Mouse (Mus musculus): ENCODE measurements around the gene Mturn. TPM values are rescaled to one million over a fixed set of nuclear protein-coding genes. Genes with fewer than 3 reads are reported as not detected.

The Mturn gene
- polyA plus RNA-seq, 1 experiment = 1.3 TPM

GRCm38 (mm10) chr6:54681746-54682428 lies 463 bp downstream of the Mturn start:
- H3K4me3 ChIP-seq (ENCODE audit: insufficient read depth, low read length) = peak overlapping the region; percentile 86
- TF ChIP-seq CTCF (IDR thresholded peaks at IDR 0.05; ENCODE audit: borderline replicate concordance, insufficient read depth, low read length) (no peak), POLR2A (IDR thresholded peaks at IDR 0.05; ENCODE audit: low read depth, low read length) (peak; percentile 40; the same call in 1 of the 2 replicates)
- H3K27ac ChIP-seq (ENCODE audit: insufficient read depth, low read length) = no peak overlapping the region

GRCm38 (mm10) chr6:54684085-54684484 lies 2.7 kb downstream of the Mturn start:
- Histone ChIP-seq H3K4me3 (ENCODE audit: insufficient read depth, low read length) (no peak overlapping the region), H3K27ac (ENCODE audit: insufficient read depth, low read length) (no peak overlapping the region), H3K4me1 (ENCODE audit: control insufficient read depth, insufficient read depth, low read length) (no peaks in the 10 kb centered on the region)
- TF ChIP-seq POLR2A (IDR thresholded peaks at IDR 0.05; ENCODE audit: low read depth, low read length) = no peak
- TF ChIP-seq CTCF (IDR thresholded peaks at IDR 0.05; ENCODE audit: borderline replicate concordance, insufficient read depth, low read length) = no peak

More at GRCm38 (mm10) chr6:54681746-54682428, 463 bp downstream of the Mturn start:
- no peaks in the 10 kb centered on the region for H3K4me1 ChIP-seq (ENCODE audit: control insufficient read depth, insufficient read depth, low read length)

- Histone ChIP-seq H3K27ac (ENCODE audit: insufficient read depth, low read length) (no peak overlapping the region), H3K4me1 (ENCODE audit: control insufficient read depth, insufficient read depth, low read length) (no peaks in the 10 kb centered on the region), H3K4me3 (ENCODE audit: insufficient read depth, low read length) (no peak overlapping the region)
- TF ChIP-seq CTCF (IDR thresholded peaks at IDR 0.05; ENCODE audit: borderline replicate concordance, insufficient read depth, low read length) (no peak), POLR2A (IDR thresholded peaks at IDR 0.05; ENCODE audit: low read depth, low read length) (no peak)
Measured at GRCm38 (mm10) chr6:54685103-54685502, 3.7 kb downstream of the Mturn start.

GRCm38 (mm10) chr6:54685716-54686395 lies 4.4 kb downstream of the Mturn start:
- Histone ChIP-seq H3K4me3 (ENCODE audit: insufficient read depth, low read length) (no peak overlapping the region), H3K27ac (ENCODE audit: insufficient read depth, low read length) (no peak overlapping the region), H3K4me1 (ENCODE audit: control insufficient read depth, insufficient read depth, low read length) (no peaks in the 10 kb centered on the region)
- TF ChIP-seq CTCF (IDR thresholded peaks at IDR 0.05; ENCODE audit: borderline replicate concordance, insufficient read depth, low read length) = no peak
- TF ChIP-seq POLR2A (IDR thresholded peaks at IDR 0.05; ENCODE audit: low read depth, low read length) = no peak

GRCm38 (mm10) chr6:54686946-54687737 lies 5.7 kb downstream of the Mturn start:
- Histone ChIP-seq H3K4me1 (ENCODE audit: control insufficient read depth, insufficient read depth, low read length) (no peaks in the 10 kb centered on the region), H3K27ac (ENCODE audit: insufficient read depth, low read length) (no peak overlapping the region), H3K4me3 (ENCODE audit: insufficient read depth, low read length) (no peak overlapping the region)
- no peak for TF ChIP-seq POLR2A (IDR thresholded peaks at IDR 0.05; ENCODE audit: low read depth, low read length)

- Histone ChIP-seq H3K4me1 (ENCODE audit: control insufficient read depth, insufficient read depth, low read length) (no peaks in the 10 kb centered on the region), H3K27ac (ENCODE audit: insufficient read depth, low read length) (no peak overlapping the region), H3K4me3 (ENCODE audit: insufficient read depth, low read length) (no peak overlapping the region)
- no peak for TF ChIP-seq POLR2A (IDR thresholded peaks at IDR 0.05; ENCODE audit: low read depth, low read length)
Measured at GRCm38 (mm10) chr6:54688467-54689323, 7.3 kb downstream of the Mturn start.

GRCm38 (mm10) chr6:54689686-54690085 lies 8.3 kb downstream of the Mturn start:
- Histone ChIP-seq H3K4me1 (ENCODE audit: control insufficient read depth, insufficient read depth, low read length) (no peaks in the 10 kb centered on the region), H3K4me3 (ENCODE audit: insufficient read depth, low read length) (no peak overlapping the region), H3K27ac (ENCODE audit: insufficient read depth, low read length) (no peak overlapping the region)
- TF ChIP-seq CTCF (IDR thresholded peaks at IDR 0.05; ENCODE audit: borderline replicate concordance, insufficient read depth, low read length) = no peak
- no peak for TF ChIP-seq POLR2A (IDR thresholded peaks at IDR 0.05; ENCODE audit: low read depth, low read length)

- H3K27ac ChIP-seq (ENCODE audit: insufficient read depth, low read length) = no peak overlapping the region
- TF ChIP-seq POLR2A (IDR thresholded peaks at IDR 0.05; ENCODE audit: low read depth, low read length) = no peak
- no peak for TF ChIP-seq CTCF (IDR thresholded peaks at IDR 0.05; ENCODE audit: borderline replicate concordance, insufficient read depth, low read length)
- H3K4me3 ChIP-seq (ENCODE audit: insufficient read depth, low read length) = no peak overlapping the region
- no peaks in the 10 kb centered on the region for H3K4me1 ChIP-seq (ENCODE audit: control insufficient read depth, insufficient read depth, low read length)
Measured at GRCm38 (mm10) chr6:54690838-54691237, 9.4 kb downstream of the Mturn start.

GRCm38 (mm10) chr6:54691368-54692116 lies 10.1 kb downstream of the Mturn start:
- no peak overlapping the region for H3K4me3 ChIP-seq (ENCODE audit: insufficient read depth, low read length)
- no peaks in the 10 kb centered on the region for H3K4me1 ChIP-seq (ENCODE audit: control insufficient read depth, insufficient read depth, low read length)
- TF ChIP-seq POLR2A (IDR thresholded peaks at IDR 0.05; ENCODE audit: low read depth, low read length) (no peak), CTCF (IDR thresholded peaks at IDR 0.05; ENCODE audit: borderline replicate concordance, insufficient read depth, low read length) (no peak)
- no peak overlapping the region for H3K27ac ChIP-seq (ENCODE audit: insufficient read depth, low read length)

Measured in embryonic fibroblast, embryonic 13.5 days (primary cell).